Mouse (Mus musculus): ENCODE measurements around the gene H6pd. TPM values are rescaled to one million over a fixed set of nuclear protein-coding genes. Genes with fewer than 3 reads are reported as not detected.
A peak's percentile ranks its signal among the peaks of the same experiment; 100 is the strongest.

Gene H6pd
- polyA plus RNA-seq, 1 experiment from 2014 or later, result 0.98 TPM

DNA sequence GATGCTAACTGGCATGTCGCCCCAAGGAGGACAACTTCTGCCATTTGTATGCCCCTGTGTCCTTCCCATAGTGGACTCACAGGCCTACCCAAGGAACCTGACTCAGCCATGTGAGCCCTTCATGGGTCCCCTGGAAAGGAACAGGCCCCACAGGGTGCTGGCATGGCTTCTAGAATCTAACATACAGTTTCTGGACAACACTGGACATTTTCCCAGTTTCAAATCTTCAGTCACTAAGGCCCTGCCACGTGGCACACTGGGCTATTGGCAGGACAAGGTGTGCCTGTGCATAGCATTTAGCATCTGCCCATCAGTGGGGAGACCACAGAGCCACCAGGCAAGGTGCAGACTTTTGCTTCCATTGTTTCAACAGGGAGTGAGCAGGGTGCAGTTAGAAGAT lies 30.0 kb downstream of the H6pd start:
- ATAC-seq, result no peak
- no peaks in the 10 kb centered on the region for H3K9me3 ChIP-seq (replicated peaks)
- H3K4me3 ChIP-seq, result no peak overlapping the region
- H3K4me1 ChIP-seq, result peaks cover 14% of the 10 kb centered on the region; the same call in 1 of the 2 replicates
- 81% methylated on average over 2 of the region's 2 CpGs for WGBS
- peaks cover 2% of the 10 kb centered on the region; the same call in 1 of the 2 replicates for H3K27me3 ChIP-seq
- no peak overlapping the region for H3K9ac ChIP-seq
- no peaks in the 10 kb centered on the region for H3K36me3 ChIP-seq (ENCODE audit: poor library complexity, severe bottlenecking)
- no peak overlapping the region for H3K27ac ChIP-seq
- no peak overlapping the region for H3K4me2 ChIP-seq

DNA sequence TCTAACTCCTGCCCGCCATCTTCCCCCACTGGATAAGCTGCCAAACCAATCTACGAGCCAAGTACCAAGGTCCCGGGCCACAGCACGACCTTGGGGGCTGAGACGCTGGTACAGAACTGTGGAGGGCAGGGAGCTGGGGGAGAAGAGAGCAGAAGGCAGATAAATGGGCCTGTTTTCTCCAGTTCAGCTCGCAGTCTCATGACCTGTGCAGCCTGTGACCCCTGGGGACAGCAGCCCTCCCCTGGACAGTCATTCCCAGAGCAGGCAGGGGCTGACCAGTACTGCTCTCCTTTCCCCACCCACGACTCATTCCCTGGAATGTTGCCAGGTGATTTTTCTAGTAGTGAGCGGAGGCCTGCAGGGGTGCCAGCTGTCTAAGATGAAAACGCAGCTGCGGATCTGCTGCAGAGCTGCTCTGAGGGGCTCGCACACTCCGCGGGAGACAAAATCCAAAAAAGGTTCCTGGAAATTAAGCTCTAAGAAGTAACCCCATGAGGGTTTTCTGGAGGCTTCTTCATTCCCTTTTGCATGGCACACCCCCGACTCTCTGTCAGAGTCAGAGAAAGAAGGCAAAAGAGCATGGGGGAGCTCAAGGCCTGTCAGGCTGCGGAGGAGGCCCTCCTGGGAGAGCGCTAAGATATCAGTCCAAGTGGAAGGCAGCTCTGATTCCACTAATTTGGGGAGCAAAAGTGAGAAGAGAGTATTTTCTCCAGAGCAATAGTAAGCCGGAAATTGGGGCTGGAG lies 30.9 kb downstream of the H6pd start:
- peaks cover 14% of the 10 kb centered on the region; the same call in 1 of the 2 replicates for H3K4me1 ChIP-seq
- H3K27me3 ChIP-seq, result peaks cover 2% of the 10 kb centered on the region; the same call in 1 of the 2 replicates
- ATAC-seq, result peak; percentile 34; the same call in 1 of the 2 replicates
- WGBS, result 65% methylated on average over 17 of the region's 17 CpGs
- H3K9me3 ChIP-seq (replicated peaks), result no peaks in the 10 kb centered on the region
- H3K27ac ChIP-seq, result peak overlapping the region; percentile 36
- H3K36me3 ChIP-seq (ENCODE audit: poor library complexity, severe bottlenecking), result no peaks in the 10 kb centered on the region
- H3K9ac ChIP-seq, result no peak overlapping the region
- H3K4me2 ChIP-seq, result no peak overlapping the region
- H3K4me3 ChIP-seq, result no peak overlapping the region

DNA sequence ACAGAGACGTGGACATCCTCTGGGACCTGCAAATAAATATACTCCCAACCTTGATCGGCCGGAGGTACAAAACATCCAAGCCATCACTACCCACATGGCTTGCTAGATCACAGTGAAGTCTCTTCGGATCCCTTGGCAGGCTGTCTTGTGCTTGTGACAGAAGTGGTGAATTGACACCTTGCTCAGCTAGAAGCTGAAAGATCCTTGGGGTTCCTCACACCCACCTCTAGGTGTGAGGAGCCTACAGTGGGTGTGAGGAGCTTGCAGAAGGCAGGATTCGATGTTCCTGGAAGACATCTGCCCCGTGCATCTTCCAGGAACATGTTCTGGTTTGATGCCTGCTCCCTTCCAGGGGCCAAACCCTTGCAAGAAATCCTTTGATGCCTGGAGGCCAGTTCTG lies 31.6 kb downstream of the H6pd start:
- Histone ChIP-seq H3K36me3 (ENCODE audit: poor library complexity, severe bottlenecking) (no peaks in the 10 kb centered on the region), H3K4me2 (no peak overlapping the region), H3K4me3 (no peak overlapping the region), H3K9me3 (replicated peaks) (no peaks in the 10 kb centered on the region), H3K27ac (no peak overlapping the region), H3K9ac (no peak overlapping the region), H3K4me1 (peaks cover 14% of the 10 kb centered on the region; the same call in 1 of the 2 replicates), H3K27me3 (peaks cover 2% of the 10 kb centered on the region; the same call in 1 of the 2 replicates)
- no peak for ATAC-seq
- WGBS, result 86% methylated on average over 6 of the region's 6 CpGs

DNA sequence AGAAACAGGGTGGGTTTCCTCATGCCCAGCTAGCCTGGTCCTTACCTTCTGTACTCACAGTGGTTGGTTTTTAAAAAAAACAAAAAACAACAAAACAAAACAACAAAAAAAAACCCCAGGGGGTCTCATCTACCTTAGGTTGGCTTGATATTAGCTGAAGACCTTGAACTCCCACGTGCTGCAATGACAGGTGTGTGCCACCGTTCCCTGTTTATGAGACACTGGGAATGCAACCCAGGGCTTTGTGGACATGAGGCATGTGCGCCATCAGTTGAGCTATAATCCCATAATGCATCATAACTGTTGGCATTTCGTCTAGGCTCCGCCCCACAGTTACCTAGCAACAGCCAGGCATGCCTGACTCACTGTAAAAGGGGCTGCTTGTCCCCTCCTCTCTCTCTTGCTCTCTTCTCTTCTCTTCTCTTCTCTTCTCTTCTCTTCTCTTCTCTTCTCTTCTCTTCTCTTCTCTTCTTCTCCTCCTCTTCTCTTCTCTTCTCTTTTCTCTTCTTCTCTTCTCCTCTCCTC lies 33.0 kb downstream of the H6pd start:
- no peaks in the 10 kb centered on the region for H3K36me3 ChIP-seq (ENCODE audit: poor library complexity, severe bottlenecking)
- peaks cover 14% of the 10 kb centered on the region; the same call in 1 of the 2 replicates for H3K4me1 ChIP-seq
- no peak for ATAC-seq
- H3K27ac ChIP-seq, result no peak overlapping the region
- WGBS, result 78% methylated on average over 5 of the region's 5 CpGs
- no peak overlapping the region for H3K9ac ChIP-seq
- peaks cover 2% of the 10 kb centered on the region; the same call in 1 of the 2 replicates for H3K27me3 ChIP-seq
- H3K4me3 ChIP-seq, result no peak overlapping the region
- no peaks in the 10 kb centered on the region for H3K9me3 ChIP-seq (replicated peaks)
- no peak overlapping the region for H3K4me2 ChIP-seq

DNA sequence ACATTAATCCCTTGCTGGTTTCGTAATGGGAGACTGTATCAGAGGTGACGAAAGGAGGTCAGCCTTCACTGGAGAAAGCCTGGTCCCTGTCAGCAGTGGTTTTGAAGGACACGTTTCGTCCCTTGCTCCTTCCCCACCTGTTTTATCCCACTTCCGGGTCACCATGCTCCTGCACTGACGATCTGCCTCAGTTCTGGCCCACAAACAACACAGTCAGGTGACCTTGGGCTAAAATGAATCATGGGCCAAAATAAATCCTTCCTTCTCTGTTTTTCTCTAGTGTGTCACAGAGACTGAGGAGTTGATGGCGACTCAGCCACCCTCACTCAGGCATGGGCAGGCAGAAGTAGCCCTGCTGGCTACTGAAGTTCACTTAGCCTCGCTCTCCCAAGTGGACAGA lies 33.5 kb downstream of the H6pd start:
- H3K4me2 ChIP-seq, result no peak overlapping the region
- no peak overlapping the region for H3K27ac ChIP-seq
- H3K36me3 ChIP-seq (ENCODE audit: poor library complexity, severe bottlenecking), result no peaks in the 10 kb centered on the region
- no peak overlapping the region for H3K4me3 ChIP-seq
- peaks cover 14% of the 10 kb centered on the region; the same call in 1 of the 2 replicates for H3K4me1 ChIP-seq
- H3K9ac ChIP-seq, result no peak overlapping the region
- H3K9me3 ChIP-seq (replicated peaks), result no peaks in the 10 kb centered on the region
- H3K27me3 ChIP-seq, result peaks cover 2% of the 10 kb centered on the region; the same call in 1 of the 2 replicates
- no peak for ATAC-seq
- 81% methylated on average over 8 of the region's 8 CpGs for WGBS

DNA sequence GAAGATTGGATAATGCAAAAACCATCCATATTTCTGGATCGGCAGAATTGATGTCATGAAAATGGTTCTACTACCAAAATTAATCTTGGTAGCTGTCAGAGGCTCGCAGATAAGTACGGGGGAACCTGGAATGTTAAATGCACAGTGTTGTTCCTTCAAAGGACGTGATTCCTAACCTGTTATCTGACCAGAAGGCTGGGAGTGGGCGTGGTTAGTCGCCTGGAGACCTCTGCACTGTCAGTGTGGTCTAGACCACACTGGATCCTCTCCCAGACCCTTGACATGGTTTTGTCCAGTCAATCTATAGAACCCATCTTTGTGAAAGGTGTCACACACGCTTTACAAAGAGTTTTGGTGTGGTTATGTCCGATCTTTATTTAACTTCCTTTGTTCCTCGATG lies 37.4 kb downstream of the H6pd start:
- H3K9me3 ChIP-seq (replicated peaks), result no peaks in the 10 kb centered on the region
- no peaks in the 10 kb centered on the region for H3K36me3 ChIP-seq (ENCODE audit: poor library complexity, severe bottlenecking)
- no peak for ATAC-seq
- WGBS, result 81% methylated on average over 9 of the region's 9 CpGs
- no peak overlapping the region for H3K4me2 ChIP-seq
- H3K27ac ChIP-seq, result no peak overlapping the region
- no peak overlapping the region for H3K9ac ChIP-seq
- no peaks in the 10 kb centered on the region for H3K4me1 ChIP-seq
- H3K4me3 ChIP-seq, result no peak overlapping the region
- H3K27me3 ChIP-seq, result no peaks in the 10 kb centered on the region; the same call in 1 of the 2 replicates

DNA sequence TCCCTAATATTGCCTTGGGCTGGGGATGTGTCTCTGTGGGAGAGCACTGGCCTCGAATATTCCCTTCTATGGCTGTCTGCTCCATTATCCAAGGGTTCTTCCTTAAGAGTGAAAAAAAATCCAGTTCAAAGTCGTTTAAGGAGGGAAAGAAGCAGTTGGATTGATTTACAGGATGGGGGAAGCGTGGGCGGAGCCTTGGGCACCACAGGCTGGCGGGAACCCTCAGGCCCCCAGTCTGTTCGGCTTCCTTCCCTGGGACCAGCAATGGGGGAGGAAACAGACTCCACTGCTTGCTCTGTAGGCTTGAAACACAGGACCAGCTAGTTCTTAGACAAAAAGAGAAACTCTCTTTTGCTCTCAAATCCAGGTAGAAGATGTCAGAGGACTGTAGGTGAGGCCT lies 40.3 kb downstream of the H6pd start:
- H3K36me3 ChIP-seq (ENCODE audit: poor library complexity, severe bottlenecking), result no peaks in the 10 kb centered on the region
- WGBS, result 46% methylated on average over 6 of the region's 6 CpGs
- no peaks in the 10 kb centered on the region; the same call in 1 of the 2 replicates for H3K27me3 ChIP-seq
- no peak overlapping the region for H3K27ac ChIP-seq
- H3K4me1 ChIP-seq, result 0 out of 2 replicates have a peak, but pooled peaks cover 5% of the 10 kb centered on the region
- H3K9ac ChIP-seq, result no peak overlapping the region
- H3K9me3 ChIP-seq (replicated peaks), result no peaks in the 10 kb centered on the region
- no peak overlapping the region for H3K4me2 ChIP-seq
- ATAC-seq, result no peak
- no peak overlapping the region for H3K4me3 ChIP-seq

DNA sequence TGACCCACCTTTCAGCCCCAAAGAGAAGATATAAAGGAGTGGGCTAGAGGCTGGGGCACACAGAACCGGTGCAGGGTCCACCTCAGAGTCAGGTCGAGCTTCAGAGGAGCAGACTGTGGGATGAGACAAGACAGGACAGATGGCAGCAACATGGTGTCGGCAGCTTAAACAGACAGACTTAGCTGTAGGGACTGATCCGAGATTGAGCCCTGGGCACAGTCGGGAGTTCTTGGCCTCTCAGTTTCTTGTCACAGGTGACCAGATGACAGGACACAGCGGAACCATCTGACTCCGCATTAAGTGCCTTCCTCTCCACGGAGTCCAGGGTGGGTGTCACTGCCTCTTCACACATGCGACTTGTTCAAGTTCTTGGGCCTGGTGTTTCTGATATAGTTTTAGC lies 41.9 kb downstream of the H6pd start:
- Histone ChIP-seq H3K4me2 (no peak overlapping the region), H3K9ac (no peak overlapping the region), H3K9me3 (replicated peaks) (no peaks in the 10 kb centered on the region), H3K4me1 (0 out of 2 replicates have a peak, but pooled peaks cover 5% of the 10 kb centered on the region), H3K27ac (no peak overlapping the region), H3K4me3 (no peak overlapping the region), H3K27me3 (no peaks in the 10 kb centered on the region; the same call in 1 of the 2 replicates), H3K36me3 (ENCODE audit: poor library complexity, severe bottlenecking) (no peaks in the 10 kb centered on the region)
- 89% methylated on average over 9 of the region's 9 CpGs for WGBS
- ATAC-seq, result no peak

DNA sequence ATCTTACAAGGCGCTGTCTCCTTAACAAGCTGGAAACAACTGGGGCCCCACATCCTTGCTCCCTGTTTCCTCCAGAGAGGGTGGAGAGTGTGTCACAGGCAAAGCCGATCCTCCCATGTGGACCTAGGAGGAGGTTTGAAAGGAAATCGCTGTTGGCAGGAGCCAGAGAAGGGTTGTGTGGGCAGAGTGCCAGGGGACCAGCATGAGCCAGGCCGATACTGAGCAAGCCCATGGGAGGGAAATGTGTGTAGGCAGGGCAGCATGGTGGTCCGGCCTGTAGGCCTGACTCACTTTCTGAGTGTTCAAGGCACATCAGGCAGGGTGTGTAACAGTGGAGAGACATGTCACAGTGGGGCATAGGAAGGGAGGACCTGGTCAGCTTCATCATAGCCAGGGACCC lies 42.6 kb downstream of the H6pd start:
- ATAC-seq, result 0 out of 2 replicates have a peak, but pooled peaks have one; percentile 21

DNA sequence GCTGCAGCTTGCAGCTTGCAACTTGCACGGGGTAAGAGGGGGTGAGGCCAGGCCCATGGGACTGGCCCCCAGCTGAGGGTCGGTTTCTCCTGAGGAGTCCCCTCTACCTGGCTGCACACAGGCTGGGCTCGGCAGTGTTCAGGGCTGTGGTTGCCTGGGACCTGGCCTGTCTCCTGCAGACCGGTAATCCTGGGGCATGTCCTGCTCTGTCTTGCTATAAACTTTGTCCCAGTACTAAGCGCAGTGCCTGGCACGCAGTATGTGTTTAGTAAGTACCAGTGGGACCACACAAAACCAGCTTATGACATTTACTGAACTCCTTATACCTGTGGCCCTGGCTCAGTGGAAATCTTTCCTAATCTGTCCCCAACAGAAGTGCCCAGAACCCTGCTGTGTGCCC lies 43.2 kb downstream of the H6pd start:
- Histone ChIP-seq H3K27me3 (no peaks in the 10 kb centered on the region; the same call in 1 of the 2 replicates), H3K4me2 (no peak overlapping the region), H3K4me1 (0 out of 2 replicates have a peak, but pooled peaks cover 5% of the 10 kb centered on the region), H3K9ac (no peak overlapping the region), H3K27ac (no peak overlapping the region), H3K36me3 (ENCODE audit: poor library complexity, severe bottlenecking) (no peaks in the 10 kb centered on the region), H3K9me3 (replicated peaks) (no peaks in the 10 kb centered on the region), H3K4me3 (no peak overlapping the region)
- no peak for ATAC-seq
- 76% methylated on average over 6 of the region's 6 CpGs for WGBS

More for the DNA sequence above, 42.6 kb downstream of the H6pd start:
- Histone ChIP-seq H3K9ac (no peak overlapping the region), H3K36me3 (ENCODE audit: poor library complexity, severe bottlenecking) (no peaks in the 10 kb centered on the region), H3K27me3 (no peaks in the 10 kb centered on the region; the same call in 1 of the 2 replicates), H3K4me3 (no peak overlapping the region), H3K9me3 (replicated peaks) (no peaks in the 10 kb centered on the region), H3K27ac (no peak overlapping the region), H3K4me2 (no peak overlapping the region), H3K4me1 (0 out of 2 replicates have a peak, but pooled peaks cover 5% of the 10 kb centered on the region)
- WGBS, result 48% methylated on average over 5 of the region's 5 CpGs

DNA sequence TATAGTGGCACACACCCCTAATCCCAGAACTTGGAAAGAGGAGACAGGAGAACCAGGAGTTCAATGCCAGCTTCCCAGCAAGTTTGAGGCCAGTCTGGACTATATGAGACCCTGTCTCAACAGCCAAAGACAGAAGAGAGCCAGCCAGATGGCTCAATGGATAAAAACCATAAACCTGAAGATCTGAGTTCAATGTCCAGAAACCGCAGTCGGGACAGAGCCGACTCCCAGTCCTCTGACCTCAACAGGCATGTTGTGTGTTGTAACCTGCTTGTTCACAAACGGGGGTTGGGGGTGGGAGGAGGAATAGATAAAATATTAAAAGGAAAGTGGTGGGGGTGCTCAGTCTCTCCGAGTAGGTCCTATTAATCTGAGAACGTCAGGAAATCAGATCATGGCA lies 43.6 kb downstream of the H6pd start:
- Histone ChIP-seq H3K4me1 (0 out of 2 replicates have a peak, but pooled peaks cover 5% of the 10 kb centered on the region), H3K9ac (no peak overlapping the region), H3K36me3 (ENCODE audit: poor library complexity, severe bottlenecking) (no peaks in the 10 kb centered on the region), H3K27me3 (no peaks in the 10 kb centered on the region), H3K4me3 (no peak overlapping the region), H3K27ac (no peak overlapping the region), H3K9me3 (replicated peaks) (no peaks in the 10 kb centered on the region), H3K4me2 (no peak overlapping the region)
- WGBS, result 85% methylated on average over 6 of the region's 6 CpGs
- ATAC-seq, result no peak

DNA sequence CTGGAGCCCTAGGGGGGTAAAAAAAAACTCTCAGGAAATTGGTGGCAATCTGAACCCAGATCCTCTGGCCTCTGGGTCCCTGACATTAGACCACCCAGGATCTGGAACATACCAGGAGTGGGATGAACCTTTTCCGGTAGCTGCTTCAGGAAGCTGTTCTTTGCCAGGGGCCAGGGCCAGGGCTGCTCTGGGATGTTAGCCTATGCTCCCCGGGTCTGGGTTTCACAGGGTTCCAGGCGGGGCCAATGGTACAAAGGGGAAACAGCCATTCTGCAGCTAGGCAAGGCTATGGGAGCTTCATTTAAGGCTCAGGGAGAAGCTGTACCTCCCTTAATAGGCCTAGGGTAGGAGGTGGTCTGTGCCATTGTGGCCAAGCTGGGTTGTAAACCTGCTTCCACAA lies 44.1 kb downstream of the H6pd start:
- H3K9ac ChIP-seq, result no peak overlapping the region
- 73% methylated on average over 3 of the region's 3 CpGs for WGBS
- ATAC-seq, result no peak
- no peaks in the 10 kb centered on the region for H3K36me3 ChIP-seq (ENCODE audit: poor library complexity, severe bottlenecking)
- H3K4me1 ChIP-seq, result 0 out of 2 replicates have a peak, but pooled peaks cover 5% of the 10 kb centered on the region
- no peaks in the 10 kb centered on the region for H3K9me3 ChIP-seq (replicated peaks)
- no peak overlapping the region for H3K4me3 ChIP-seq
- no peak overlapping the region for H3K4me2 ChIP-seq
- no peaks in the 10 kb centered on the region for H3K27me3 ChIP-seq
- no peak overlapping the region for H3K27ac ChIP-seq

Data from forebrain, embryonic 13.5 days (tissue).